Mouse (Mus musculus) E14TG2a.4 (cell line): Measurements from ENCODE around the gene Thsd7a.

Experiments used
- CTCF ChIP-seq: conservative IDR thresholded peaks from 2 replicates; pipeline ENCODE4 v1.5.1; 2014; ENCODE audit warnings: low read length
- POU5F1 ChIP-seq: IDR thresholded peaks from 2 replicates; pipeline ENCODE4 v1.6.1; 2014; ENCODE audit warnings: low read length, borderline replicate concordance

DNA sequence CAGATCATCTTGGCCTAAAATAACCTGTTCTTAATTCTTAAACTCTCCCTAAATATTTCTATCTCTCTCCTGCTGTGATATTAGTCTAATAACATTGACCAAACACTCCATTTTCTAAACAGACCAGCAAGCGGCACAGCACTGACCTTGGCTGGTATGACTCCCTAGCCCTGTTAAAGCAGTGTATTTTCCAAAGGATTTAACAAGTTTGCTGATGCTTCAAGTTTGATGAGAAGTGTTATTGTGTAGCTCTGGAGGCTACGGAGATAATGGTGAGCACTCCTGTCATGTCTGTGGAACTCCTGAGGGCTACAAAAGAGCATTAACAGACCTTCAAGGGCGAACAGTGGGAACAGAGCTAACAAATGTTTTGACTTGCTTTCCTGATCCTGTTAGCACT lies 168.1 kb downstream of the Thsd7a start:
- no peak for TF ChIP-seq CTCF
- TF ChIP-seq POU5F1 = no peak
